Mouse (Mus musculus): ENCODE measurements at regions not wholly inside any gene's neighbourhood (a gene's known extent, or its start where the extent isn't known, plus 50 kb on each side); places are given as distances from the start of the nearest gene placed in this dataset.

DNA sequence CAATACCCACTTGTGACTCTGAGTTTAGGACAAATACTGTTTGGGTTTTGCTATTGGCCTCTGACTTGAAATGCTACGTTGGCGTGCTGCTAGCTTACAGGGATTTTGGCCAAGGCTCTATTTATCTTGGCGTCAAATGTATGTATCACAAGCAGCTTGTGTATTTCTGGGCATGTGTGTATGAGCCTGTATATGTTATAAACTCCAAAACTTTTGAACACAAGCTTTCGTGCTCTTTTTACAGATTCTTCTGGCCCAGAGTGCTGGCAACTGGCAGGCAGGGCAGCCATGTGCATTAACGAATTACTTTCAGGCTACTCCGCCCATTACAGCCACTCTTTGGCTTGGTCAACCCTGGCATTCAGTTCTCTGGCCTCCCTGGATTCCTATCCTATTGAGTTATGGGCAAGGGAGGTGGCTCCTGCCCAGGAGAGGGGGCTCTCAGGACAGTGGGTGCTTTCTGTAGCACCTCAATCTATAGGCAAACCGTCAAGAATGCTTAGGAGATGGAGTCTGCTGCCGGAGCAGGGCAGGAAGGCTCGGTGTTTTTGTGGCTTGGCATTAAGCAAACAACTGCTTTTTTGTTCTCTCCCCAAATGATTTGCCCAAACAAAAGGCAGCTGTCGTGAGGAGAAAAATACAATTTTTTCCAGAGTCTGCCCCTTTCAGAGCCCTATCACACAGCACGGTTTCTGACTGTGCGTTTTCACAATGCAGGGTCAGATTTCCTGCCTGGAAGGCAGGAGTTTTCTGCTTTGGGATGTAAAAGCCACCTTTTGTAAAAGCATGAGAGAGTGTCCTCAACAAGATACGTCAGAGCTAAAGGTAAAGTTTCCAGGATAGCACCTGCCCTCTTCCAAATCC lies 465.0 kb downstream of the Ccdc171 start:
- H3K27me3 ChIP-seq: no peaks in the 10 kb centered on the region
- no peak overlapping the region for H3K9ac ChIP-seq
- no peak for ATAC-seq (ENCODE audit: low FRiP score)
- no peak overlapping the region for H3K4me3 ChIP-seq (replicated peaks)
- 37% methylated on average over 13 of the region's 13 CpGs for WGBS
- no peaks in the 10 kb centered on the region for H3K36me3 ChIP-seq (replicated peaks)
- H3K27ac ChIP-seq: 0 out of 2 replicates have a peak overlapping the region, but pooled peaks have one; percentile 13
- no peaks in the 10 kb centered on the region for H3K9me3 ChIP-seq
- no peak overlapping the region for H3K4me2 ChIP-seq
- H3K4me1 ChIP-seq: peaks cover 31% of the 10 kb centered on the region

DNA sequence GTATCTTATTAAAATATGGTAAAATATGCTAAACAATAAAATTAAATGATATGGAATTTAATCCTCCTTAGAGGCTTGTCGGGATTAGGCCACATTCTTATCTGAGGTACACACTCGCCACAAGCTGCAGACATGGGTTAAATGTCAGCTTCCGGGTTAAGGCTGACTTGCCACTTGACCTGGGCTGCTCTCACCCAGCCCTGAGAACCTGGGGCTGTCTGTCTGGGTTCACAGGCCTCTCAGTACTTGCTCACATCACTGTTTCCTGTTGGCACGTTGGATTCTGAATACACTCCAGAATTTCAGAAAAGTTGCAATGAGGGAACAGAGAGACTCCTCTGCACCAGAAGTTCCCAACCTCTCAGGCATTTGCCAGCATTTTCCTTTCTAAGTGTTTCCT lies 465.9 kb downstream of the Ccdc171 start:
- Histone ChIP-seq H3K4me3 (replicated peaks) (no peak overlapping the region), H3K36me3 (replicated peaks) (no peaks in the 10 kb centered on the region), H3K27ac (no peak overlapping the region), H3K4me2 (no peak overlapping the region), H3K9me3 (no peaks in the 10 kb centered on the region), H3K27me3 (no peaks in the 10 kb centered on the region), H3K4me1 (peaks cover 31% of the 10 kb centered on the region), H3K9ac (no peak overlapping the region)
- 41% methylated on average over 4 of the region's 4 CpGs for WGBS
- ATAC-seq (ENCODE audit: low FRiP score): no peak

GRCm38 (mm10) chr4:83997079-83997478 lies 471.7 kb downstream of the Ccdc171 start:
- Histone ChIP-seq H3K9ac (no peak overlapping the region), H3K36me3 (replicated peaks) (no peaks in the 10 kb centered on the region), H3K4me1 (peaks cover 8% of the 10 kb centered on the region; the same call in 1 of the 2 replicates), H3K9me3 (no peaks in the 10 kb centered on the region), H3K27ac (no peak overlapping the region), H3K4me3 (replicated peaks) (no peak overlapping the region), H3K4me2 (no peak overlapping the region), H3K27me3 (no peaks in the 10 kb centered on the region)
- WGBS: 76% methylated on average over 4 of the region's 4 CpGs
- ATAC-seq (ENCODE audit: low FRiP score): no peak

DNA sequence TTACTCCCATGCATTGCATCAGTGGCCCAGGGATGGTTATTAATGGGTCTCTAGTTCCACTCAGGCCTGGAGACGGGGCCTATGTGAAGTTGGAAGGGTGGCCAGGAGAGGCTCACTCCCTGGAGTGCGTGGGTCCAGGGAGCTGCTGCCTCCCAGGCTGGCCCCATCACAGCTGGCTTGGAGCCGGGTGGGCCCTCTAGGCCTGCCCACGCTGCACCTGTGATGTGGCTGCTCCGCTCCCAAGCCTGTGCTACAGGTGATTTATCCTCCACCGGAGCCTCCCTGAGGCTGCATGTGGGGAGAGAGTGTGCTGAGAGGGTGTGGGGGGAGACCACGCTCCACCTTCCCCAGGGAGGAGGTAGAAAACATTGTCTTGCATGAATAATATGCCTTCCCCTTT lies 476.3 kb downstream of the Ccdc171 start:
- no peak overlapping the region for H3K4me2 ChIP-seq
- no peak overlapping the region for H3K9ac ChIP-seq
- no peak overlapping the region for H3K4me3 ChIP-seq (replicated peaks)
- 78% methylated on average over 7 of the region's 7 CpGs for WGBS
- H3K27ac ChIP-seq: no peak overlapping the region
- H3K9me3 ChIP-seq: no peaks in the 10 kb centered on the region
- H3K27me3 ChIP-seq: no peaks in the 10 kb centered on the region
- H3K4me1 ChIP-seq: peaks cover 11% of the 10 kb centered on the region; the same call in 1 of the 2 replicates
- no peaks in the 10 kb centered on the region for H3K36me3 ChIP-seq (replicated peaks)
- no peak for ATAC-seq (ENCODE audit: low FRiP score)

DNA sequence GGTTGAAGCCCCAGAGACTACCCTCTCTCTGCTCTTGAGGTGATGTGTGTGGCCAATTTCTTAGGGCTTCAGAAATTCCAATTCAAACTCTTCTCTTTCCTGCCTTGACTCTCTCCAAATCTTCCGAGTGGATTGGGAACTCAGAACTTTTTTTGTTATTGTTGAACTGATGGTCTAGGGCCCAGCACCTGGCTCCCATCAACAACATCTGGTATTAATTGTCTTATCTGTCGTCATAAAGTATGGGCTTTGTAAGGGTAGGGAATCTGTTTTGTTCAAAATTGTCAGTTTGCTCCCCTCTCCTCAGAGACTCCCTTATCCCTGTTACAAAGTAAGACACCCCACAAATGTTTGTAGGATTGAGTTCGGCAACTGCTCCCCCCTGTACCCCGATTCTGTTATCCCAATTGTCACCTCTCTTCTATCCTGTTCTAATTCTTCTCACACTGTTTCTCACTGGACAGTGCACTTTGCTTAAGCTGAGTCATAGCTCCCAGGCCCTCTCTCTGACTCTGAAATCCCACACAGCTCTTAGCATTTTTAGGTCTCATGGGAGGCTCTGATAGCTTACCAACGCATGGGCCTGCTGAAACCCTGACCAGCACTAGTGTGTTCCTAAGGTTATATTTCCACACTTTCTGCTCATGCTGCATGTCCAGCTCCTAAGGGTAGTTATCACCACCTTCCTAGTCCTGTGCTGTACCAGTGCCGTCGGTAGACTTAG lies 478.9 kb downstream of the Ccdc171 start:
- H3K9me3 ChIP-seq: no peaks in the 10 kb centered on the region
- H3K4me3 ChIP-seq (replicated peaks): no peak overlapping the region
- H3K4me1 ChIP-seq: peaks cover 11% of the 10 kb centered on the region; the same call in 1 of the 2 replicates
- no peak for ATAC-seq (ENCODE audit: low FRiP score)
- H3K4me2 ChIP-seq: no peak overlapping the region
- H3K27me3 ChIP-seq: no peaks in the 10 kb centered on the region
- 88% methylated on average over 7 of the region's 7 CpGs for WGBS
- H3K27ac ChIP-seq: no peak overlapping the region
- no peaks in the 10 kb centered on the region for H3K36me3 ChIP-seq (replicated peaks)
- H3K9ac ChIP-seq: no peak overlapping the region

DNA sequence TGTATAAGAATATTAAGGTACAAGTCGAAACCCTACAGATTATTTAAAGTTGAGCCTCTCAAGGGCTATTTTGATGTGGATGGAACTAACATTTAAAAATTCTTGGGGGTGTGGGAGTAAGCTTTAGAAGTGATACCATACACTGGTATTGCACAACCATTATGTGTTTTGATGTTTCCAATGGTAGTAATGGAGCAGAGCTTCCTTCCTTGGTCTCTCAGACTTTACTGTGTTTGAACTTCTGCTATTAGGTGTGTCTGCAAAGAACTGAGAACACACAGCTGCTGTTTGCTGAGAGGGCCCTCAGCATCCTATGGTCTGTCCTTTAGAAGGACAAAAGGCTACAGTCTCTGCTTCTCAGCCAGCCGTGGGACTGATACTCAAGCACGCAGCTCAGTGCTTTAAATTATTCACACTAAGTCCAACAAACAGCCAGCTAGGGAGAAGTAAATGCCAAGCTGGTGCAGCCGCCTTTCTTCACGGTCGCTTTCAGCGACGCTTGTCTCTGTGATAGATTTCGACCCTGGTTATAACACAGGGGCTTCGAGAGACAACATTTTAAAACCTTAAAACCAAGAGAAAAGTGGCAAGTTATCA lies 479.5 kb downstream of the Ccdc171 start:
- Histone ChIP-seq H3K9ac (no peak overlapping the region), H3K27ac (no peak overlapping the region), H3K9me3 (no peaks in the 10 kb centered on the region), H3K27me3 (no peaks in the 10 kb centered on the region), H3K4me2 (no peak overlapping the region), H3K36me3 (replicated peaks) (no peaks in the 10 kb centered on the region), H3K4me3 (replicated peaks) (no peak overlapping the region), H3K4me1 (peaks cover 11% of the 10 kb centered on the region; the same call in 1 of the 2 replicates)
- ATAC-seq (ENCODE audit: low FRiP score): no peak
- 71% methylated on average over 10 of the region's 10 CpGs for WGBS

- Histone ChIP-seq H3K9me3 (no peaks in the 10 kb centered on the region), H3K36me3 (replicated peaks) (no peaks in the 10 kb centered on the region), H3K4me1 (no peaks in the 10 kb centered on the region), H3K4me3 (replicated peaks) (no peak overlapping the region), H3K27ac (no peak overlapping the region), H3K27me3 (no peaks in the 10 kb centered on the region), H3K9ac (no peak overlapping the region), H3K4me2 (no peak overlapping the region)
- 94% methylated on average over 6 of the region's 6 CpGs for WGBS
- no peak for ATAC-seq (ENCODE audit: low FRiP score)
These were observed 486.6 kb downstream of the Ccdc171 start for GRCm38 (mm10) chr4:84011941-84012340.

- 91% methylated on average over 4 of the region's 4 CpGs for WGBS
- no peak for ATAC-seq (ENCODE audit: low FRiP score)
These were observed 489.8 kb downstream of the Ccdc171 start for GRCm38 (mm10) chr4:84015139-84015538.

DNA sequence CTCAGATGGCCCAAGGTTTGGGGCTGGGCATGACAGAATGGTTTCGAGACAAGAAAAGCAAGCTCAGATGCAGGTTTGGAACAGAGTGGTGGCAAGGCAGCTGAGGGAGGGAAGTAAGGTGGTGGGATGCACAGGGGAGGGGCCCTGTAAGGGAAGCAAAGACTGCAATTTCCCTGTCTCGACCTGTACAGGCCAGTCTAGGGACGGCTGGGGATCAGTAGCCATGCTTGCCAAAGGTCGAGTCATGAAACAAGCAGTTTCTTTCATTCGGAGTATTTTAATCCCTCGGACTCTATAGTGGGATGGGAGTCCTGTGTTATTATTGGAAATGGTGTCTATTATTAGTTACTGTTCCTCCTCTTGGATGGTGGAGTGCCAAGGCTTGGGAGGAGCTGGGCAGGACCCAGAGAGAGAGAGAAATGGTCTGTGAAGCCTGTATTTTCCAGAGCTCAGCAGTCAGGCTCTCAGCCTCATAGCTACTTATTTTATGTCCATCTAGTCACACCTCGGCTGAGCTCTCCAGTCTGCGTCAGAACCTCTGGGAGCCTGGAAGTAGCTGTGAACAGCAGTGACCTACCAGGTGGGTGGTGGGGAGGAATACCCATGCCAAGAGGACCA lies 490.3 kb downstream of the Ccdc171 start:
- Histone ChIP-seq H3K9me3 (no peaks in the 10 kb centered on the region), H3K27me3 (no peaks in the 10 kb centered on the region), H3K9ac (no peak overlapping the region), H3K4me3 (replicated peaks) (no peak overlapping the region), H3K27ac (no peak overlapping the region), H3K4me2 (no peak overlapping the region), H3K4me1 (peaks cover 3% of the 10 kb centered on the region; the same call in 1 of the 2 replicates), H3K36me3 (replicated peaks) (no peaks in the 10 kb centered on the region)
- WGBS: 72% methylated on average over 8 of the region's 8 CpGs
- no peak for ATAC-seq (ENCODE audit: low FRiP score)

More at GRCm38 (mm10) chr4:84015139-84015538, 489.8 kb downstream of the Ccdc171 start:
- no peak overlapping the region for H3K4me3 ChIP-seq (replicated peaks)
- no peaks in the 10 kb centered on the region for H3K36me3 ChIP-seq (replicated peaks)
- peaks cover 3% of the 10 kb centered on the region; the same call in 1 of the 2 replicates for H3K4me1 ChIP-seq
- no peak overlapping the region for H3K4me2 ChIP-seq
- H3K27me3 ChIP-seq: no peaks in the 10 kb centered on the region
- no peak overlapping the region for H3K9ac ChIP-seq
- no peak overlapping the region for H3K27ac ChIP-seq
- H3K9me3 ChIP-seq: no peaks in the 10 kb centered on the region

GRCm38 (mm10) chr4:84018135-84018534 lies 492.8 kb downstream of the Ccdc171 start:
- WGBS: 68% methylated on average over 7 of the region's 7 CpGs
- Histone ChIP-seq H3K4me3 (replicated peaks) (no peak overlapping the region), H3K27me3 (no peaks in the 10 kb centered on the region), H3K4me1 (peaks cover 3% of the 10 kb centered on the region; the same call in 1 of the 2 replicates), H3K4me2 (no peak overlapping the region), H3K9me3 (no peaks in the 10 kb centered on the region), H3K36me3 (replicated peaks) (no peaks in the 10 kb centered on the region), H3K9ac (no peak overlapping the region), H3K27ac (no peak overlapping the region)
- no peak for ATAC-seq (ENCODE audit: low FRiP score)

GRCm38 (mm10) chr4:84018774-84019173 lies 493.4 kb downstream of the Ccdc171 start:
- Histone ChIP-seq H3K4me2 (no peak overlapping the region), H3K27me3 (no peaks in the 10 kb centered on the region), H3K4me1 (peaks cover 3% of the 10 kb centered on the region; the same call in 1 of the 2 replicates), H3K9me3 (no peaks in the 10 kb centered on the region), H3K36me3 (replicated peaks) (no peaks in the 10 kb centered on the region), H3K27ac (no peak overlapping the region), H3K4me3 (replicated peaks) (no peak overlapping the region), H3K9ac (no peak overlapping the region)
- 84% methylated on average over 7 of the region's 7 CpGs for WGBS
- no peak for ATAC-seq (ENCODE audit: low FRiP score)

Data from forebrain, embryonic 12.5 days (tissue).